In the genomic region with DNA sequence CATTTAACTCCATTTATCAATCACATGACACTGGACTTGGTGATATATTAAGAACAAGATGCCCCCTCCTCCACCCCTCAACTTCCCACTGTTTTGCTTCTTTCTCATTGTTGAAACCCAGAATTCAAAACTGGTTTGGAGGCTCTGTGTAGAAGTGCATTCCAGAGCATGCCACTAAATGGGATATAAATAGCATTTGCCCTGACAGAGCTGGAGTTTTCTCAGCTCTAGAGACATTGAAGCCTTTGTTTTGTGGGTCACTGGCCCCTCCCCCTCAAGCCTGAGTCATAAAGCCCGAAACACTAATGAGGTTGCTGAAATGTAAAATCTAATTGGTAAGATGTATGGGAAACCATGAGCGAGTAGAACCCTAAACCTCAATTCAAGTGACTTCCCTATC, we compare ENCODE assay signal across 10 mouse cellular contexts.
A peak's percentile ranks its signal among the peaks of the same experiment; 100 is the strongest.
DNase-seq lines count a peak whose midpoint lies in the region; ATAC-seq and TF ChIP-seq lines count a peak whose summit lies in the region.
"Had no signal": no experiment of that assay in that cellular context is flagged by ENCODE, and none has a peak within 500 bp of the region (broad histone marks: within the 10 kb centered on the region; RNA-seq: fewer than 3 reads in every experiment).

No protein-coding gene starts in this region.

- TF ChIP-seq POLR2A in limb, embryonic 14.5 days (IDR thresholded peaks at IDR 0.05; ENCODE audit: borderline replicate concordance, extremely low read depth, insufficient read depth, insufficient read length): no peak

- H3K9ac ChIP-seq in forebrain, embryonic 11.5 days (ENCODE audit: low read length): no peak overlapping the region
- no peak overlapping the region for H3K9ac ChIP-seq in forebrain, embryonic 15.5 days (replicated peaks)
- no peak overlapping the region for H3K9ac ChIP-seq in limb, embryonic 14.5 days (ENCODE audit: low read depth, low read length, severe bottlenecking)
- H3K9ac ChIP-seq in liver, embryonic 12.5 days: no peak overlapping the region
- H3K9ac ChIP-seq: liver, embryonic 13.5 days had no signal

- intact Hi-C loops in left cerebral cortex, adult 2 months (cut with DNase I): no loop called here

- H3K4me3 ChIP-seq in forebrain, embryonic 11.5 days (ENCODE audit: low read depth, low read length): no peak overlapping the region
- H3K4me3 ChIP-seq in forebrain, embryonic 15.5 days: no peak overlapping the region
- no peak overlapping the region for H3K4me3 ChIP-seq in left cerebral cortex, adult 2 months
- no peak overlapping the region for H3K4me3 ChIP-seq in limb, embryonic 14.5 days (replicated peaks; ENCODE audit: low read length)
- H3K4me3 ChIP-seq in liver, embryonic 12.5 days: no peak overlapping the region
- H3K4me3 ChIP-seq: liver, embryonic 13.5 days had no signal

- no peaks in the 10 kb centered on the region for H3K9me3 ChIP-seq in forebrain, embryonic 11.5 days (ENCODE audit: control insufficient read depth, low read length)
- H3K9me3 ChIP-seq in forebrain, embryonic 15.5 days: no peaks in the 10 kb centered on the region
- H3K9me3 ChIP-seq in limb, embryonic 14.5 days (ENCODE audit: control insufficient read depth, low read length): no peaks in the 10 kb centered on the region
- H3K9me3 ChIP-seq in liver, embryonic 12.5 days (replicated peaks): no peaks in the 10 kb centered on the region
- H3K9me3 ChIP-seq: liver, embryonic 13.5 days had no signal

- WGBS in forebrain, embryonic 11.5 days: 26% methylated on average over 2 of the region's 2 CpGs
- WGBS in forebrain, embryonic 15.5 days: 14% methylated on average over 2 of the region's 2 CpGs
- WGBS in limb, embryonic 14.5 days: 17% methylated on average over 2 of the region's 2 CpGs
- 44% methylated on average over 2 of the region's 2 CpGs for WGBS in liver, embryonic 12.5 days (ENCODE audit: insufficient replicate concordance)

- no peaks in the 10 kb centered on the region for H3K36me3 ChIP-seq in forebrain, embryonic 11.5 days (ENCODE audit: control insufficient read depth, insufficient read depth, low read length)
- no peaks in the 10 kb centered on the region for H3K36me3 ChIP-seq in forebrain, embryonic 15.5 days
- H3K36me3 ChIP-seq in limb, embryonic 14.5 days (ENCODE audit: control insufficient read depth, insufficient read depth, low read length): no peaks in the 10 kb centered on the region
- H3K36me3 ChIP-seq in liver, embryonic 12.5 days: no peaks in the 10 kb centered on the region
- H3K36me3 ChIP-seq: liver, embryonic 13.5 days had no signal

- TF ChIP-seq CTCF in left cerebral cortex, adult 2 months (IDR thresholded peaks at IDR 0.05): no peak

- no peak overlapping the region for H3K27ac ChIP-seq in forebrain, embryonic 11.5 days (ENCODE audit: low read depth, low read length)
- H3K27ac ChIP-seq in forebrain, embryonic 15.5 days (replicated peaks): no peak overlapping the region
- H3K27ac ChIP-seq in left cerebral cortex, adult 2 months: no peak overlapping the region; the same call in 1 of the 2 replicates
- H3K27ac ChIP-seq in limb, embryonic 14.5 days (replicated peaks; ENCODE audit: low read depth, low read length): no peak overlapping the region
- H3K27ac ChIP-seq in liver, embryonic 12.5 days: no peak overlapping the region
- H3K27ac ChIP-seq: liver, embryonic 13.5 days had no signal

- H3K27me3 ChIP-seq in forebrain, embryonic 11.5 days (ENCODE audit: control insufficient read depth, insufficient read depth, low read length): no peaks in the 10 kb centered on the region
- H3K27me3 ChIP-seq in forebrain, embryonic 15.5 days: no peaks in the 10 kb centered on the region
- no peaks in the 10 kb centered on the region for H3K27me3 ChIP-seq in limb, embryonic 14.5 days (ENCODE audit: control insufficient read depth, insufficient read depth, low read length)
- no peaks in the 10 kb centered on the region for H3K27me3 ChIP-seq in liver, embryonic 12.5 days (replicated peaks)
- H3K27me3 ChIP-seq: CH12.LX; liver, embryonic 13.5 days had no signal

- peak; percentile 62 for DNase-seq in forebrain, embryonic 11.5 days (ENCODE audit: low spot score)
- peak; percentile 16 to 27 for DNase-seq in left cerebral cortex, adult 9 months (ENCODE audit: low spot score in 2 of 2)
- no peak for DNase-seq in left cerebral cortex, adult 2 months (ENCODE audit: extremely low spot score in 1 of 2, low spot score in 2 of 2)
- peak; percentile 73 for DNase-seq in fibroblast of lung, adult 2 months (ENCODE audit: low read depth)
- peak; percentile 31 for DNase-seq in limb, embryonic 14.5 days (ENCODE audit: low spot score)
- DNase-seq in urinary bladder, postnatal 10 days (ENCODE audit: low spot score): no peak
- DNase-seq: liver, embryonic 13.5 days had no signal

- peak; percentile 63 for ATAC-seq in forebrain, embryonic 11.5 days (replicated peaks; ENCODE audit: low FRiP score)
- no peak for ATAC-seq in forebrain, embryonic 15.5 days (replicated peaks)
- ATAC-seq in limb, embryonic 14.5 days (ENCODE audit: low FRiP score, low read depth): no peak
- ATAC-seq in liver, embryonic 12.5 days: no peak

- H3K4me1 ChIP-seq in forebrain, embryonic 11.5 days (replicated peaks; ENCODE audit: control insufficient read depth, insufficient read depth, low read length): 0 out of 2 replicates have a peak, but pooled peaks cover 3% of the 10 kb centered on the region
- H3K4me1 ChIP-seq in forebrain, embryonic 15.5 days: 0 out of 2 replicates have a peak, but pooled peaks cover 7% of the 10 kb centered on the region
- no peaks in the 10 kb centered on the region for H3K4me1 ChIP-seq in limb, embryonic 14.5 days (ENCODE audit: control insufficient read depth, insufficient read depth, low read length)
- H3K4me1 ChIP-seq in liver, embryonic 12.5 days: peaks cover 8% of the 10 kb centered on the region

- H3K4me2 ChIP-seq in forebrain, embryonic 11.5 days (ENCODE audit: low read depth, low read length, severe bottlenecking): no peak overlapping the region
- H3K4me2 ChIP-seq in forebrain, embryonic 15.5 days (replicated peaks): no peak overlapping the region
- H3K4me2 ChIP-seq in limb, embryonic 14.5 days (replicated peaks; ENCODE audit: low read depth, low read length, severe bottlenecking): no peak overlapping the region
- no peak overlapping the region for H3K4me2 ChIP-seq in liver, embryonic 12.5 days
- H3K4me2 ChIP-seq: liver, embryonic 13.5 days had no signal

Comparison
In these comparisons a context has a peak if more than half of its experiments do, and no peak if none do; other contexts are left out.
1. DNase-seq: peak in forebrain, embryonic 11.5 days (single experiment), left cerebral cortex, adult 9 months (2 of 2), fibroblast of lung, adult 2 months (single experiment) and limb, embryonic 14.5 days (single experiment); none in left cerebral cortex, adult 2 months (0 of 2) and urinary bladder, postnatal 10 days (single experiment).